Mouse (Mus musculus): ENCODE data around the gene Ccnd3.
"Not testable (repeated sequence)": the region's sequence is repeated elsewhere in the genome, so short reads cannot be mapped to it uniquely, and the experiment has no call there.

Gene Ccnd3

GRCm38 (mm10) chr17:47617605-47618307 is 112.9 kb downstream of the Ccnd3 start:
- no peak for DNase-seq (ENCODE audit: low spot score in 2 of 2)

- no peak for DNase-seq (ENCODE audit: low spot score in 2 of 2)
Measured at GRCm38 (mm10) chr17:47618556-47619311, 113.9 kb downstream of the Ccnd3 start.

- no peak for DNase-seq (ENCODE audit: low spot score in 2 of 2)
Measured at GRCm38 (mm10) chr17:47622912-47623554, 118.2 kb downstream of the Ccnd3 start.

- DNase-seq (ENCODE audit: low spot score in 2 of 2), result not testable (repeated sequence)
Measured at GRCm38 (mm10) chr17:47624572-47624971, 119.7 kb downstream of the Ccnd3 start.

GRCm38 (mm10) chr17:47625088-47625487 is 120.2 kb downstream of the Ccnd3 start:
- no peak for DNase-seq (ENCODE audit: low spot score in 2 of 2)

GRCm38 (mm10) chr17:47626031-47626430 is 121.2 kb downstream of the Ccnd3 start:
- no peak for DNase-seq (ENCODE audit: low spot score in 2 of 2)

GRCm38 (mm10) chr17:47627791-47628190 is 122.9 kb downstream of the Ccnd3 start:
- no peak for DNase-seq (ENCODE audit: low spot score in 2 of 2)

GRCm38 (mm10) chr17:47628851-47629676 is 124.2 kb downstream of the Ccnd3 start:
- DNase-seq (ENCODE audit: low spot score in 2 of 2), result peak; percentile 91 to 93

GRCm38 (mm10) chr17:47629717-47630677 is 125.1 kb downstream of the Ccnd3 start:
- DNase-seq (ENCODE audit: low spot score in 2 of 2), result peak; percentile 28 to 35

GRCm38 (mm10) chr17:47630678-47631065 is 125.8 kb downstream of the Ccnd3 start, which contains the start of gene Usp49:
Usp49 (plus strand) TSS chr17:47630690.
- DNase-seq (ENCODE audit: low spot score in 2 of 2), result no peak

GRCm38 (mm10) chr17:47632181-47632840 is 127.5 kb downstream of the Ccnd3 start:
- no peak for DNase-seq (ENCODE audit: low spot score in 2 of 2)

- no peak for DNase-seq (ENCODE audit: low spot score in 2 of 2)
Measured at GRCm38 (mm10) chr17:47633999-47634770, 129.3 kb downstream of the Ccnd3 start.

- DNase-seq (ENCODE audit: low spot score in 2 of 2), result no peak
Measured at GRCm38 (mm10) chr17:47642992-47643391, 138.1 kb downstream of the Ccnd3 start.

- DNase-seq (ENCODE audit: low spot score in 2 of 2), result peak; percentile 28 to 55
Measured at GRCm38 (mm10) chr17:47646683-47647082, 141.8 kb downstream of the Ccnd3 start.

- DNase-seq (ENCODE audit: low spot score in 2 of 2), result no peak
Measured at GRCm38 (mm10) chr17:47648966-47649365, 144.1 kb downstream of the Ccnd3 start.

Measured in frontal cortex, postnatal 36 days (tissue).